Mouse (Mus musculus) lung, adult 2 months (tissue): Measurements from ENCODE around the gene Mfsd2b. TPM values are rescaled to one million over a fixed set of nuclear protein-coding genes. Genes with fewer than 3 reads are reported as not detected.

ENCODE experiments used
- DNase-seq: peaks from one replicate; pipeline ENCODE4 v3.0.0; 2022
- H3K4me1 ChIP-seq: fragments of 200-500 bp; 2 replicates; pipeline ENCODE4 v1.6.1; 2011; ENCODE audit warnings: low read length; ENCODE audit not compliant: control insufficient read depth, insufficient read depth
- H3K4me3 ChIP-seq: fragments of 200-500 bp; replicated peaks from 2 replicates; pipeline ENCODE3; 2011; ENCODE audit warnings: low read depth, mild to moderate bottlenecking, control low read depth, low read length; ENCODE audit errors: extremely low read depth
- CTCF ChIP-seq: fragments of 200-500 bp; IDR thresholded peaks from 2 replicates; pipeline ENCODE4 v1.5.1; 2011; ENCODE audit warnings: mild to moderate bottlenecking, low read length, control low read depth; ENCODE audit not compliant: insufficient read depth
- POLR2A ChIP-seq: fragments of 200-500 bp; IDR thresholded peaks from 2 replicates; pipeline ENCODE4 v1.6.1; 2011; ENCODE audit warnings: low read depth, mild to moderate bottlenecking, control low read depth, low read length, borderline replicate concordance; ENCODE audit errors: extremely low read depth
- WGBS: fragments of 180-500 bp; shearing (Covaris S2); methylation state at CpG from one replicate; pipeline ENCODE4 v1.1.7; 2018; 5-methylcytosine and 5-hydroxymethylcytosine counted together
- polyA plus RNA-seq: library from polyadenylated mRNA; depleted of rRNA; stranded (reverse); fragments of >200 nt; gene quantifications from 2 replicates; pipeline ENCODE4 v1.2.3, GENCODE M21; 2012; rRNA removed

Mfsd2b gene
- polyA plus RNA-seq, 1 experiment: 4.1 TPM

GRCm38 (mm10) chr12:4840010-4840409 lies 34.1 kb downstream of the Mfsd2b start:
- no peaks in the 10 kb centered on the region for H3K4me1 ChIP-seq
- DNase-seq: no peak
- 44% methylated on average over 6 of the region's 6 CpGs for WGBS
- TF ChIP-seq POLR2A (no peak), CTCF (no peak)
- no peak overlapping the region for H3K4me3 ChIP-seq

DNA sequence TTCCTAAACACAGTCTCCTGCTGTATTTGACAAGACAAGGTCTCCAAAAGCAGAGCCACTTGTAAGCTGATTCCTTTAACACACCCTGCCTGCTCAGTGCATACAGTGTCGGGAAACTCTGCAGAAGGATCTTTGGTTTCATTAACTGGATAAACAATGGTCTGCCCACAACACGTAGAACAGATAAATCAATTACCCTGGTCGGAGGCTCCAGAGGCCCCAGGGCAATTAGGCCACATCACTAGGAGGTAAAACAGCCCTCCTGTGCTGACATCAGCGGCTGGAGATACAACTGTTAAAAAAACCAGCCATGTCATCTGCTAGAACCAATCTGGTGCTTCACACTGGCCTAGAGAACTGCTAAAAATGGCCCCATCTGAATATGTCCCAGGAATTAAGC lies 37.2 kb downstream of the Mfsd2b start:
- DNase-seq: no peak
- no peak overlapping the region for H3K4me3 ChIP-seq
- WGBS: 46% methylated on average over 4 of the region's 4 CpGs
- no peaks in the 10 kb centered on the region for H3K4me1 ChIP-seq
- TF ChIP-seq POLR2A: no peak
- TF ChIP-seq CTCF: no peak

- 67% methylated on average over 3 of the region's 3 CpGs for WGBS
- Histone ChIP-seq H3K4me3 (no peak overlapping the region), H3K4me1 (no peaks in the 10 kb centered on the region)
- no peak for DNase-seq
- TF ChIP-seq POLR2A (no peak), CTCF (no peak)
Measured at GRCm38 (mm10) chr12:4827256-4827655, 46.9 kb downstream of the Mfsd2b start.

GRCm38 (mm10) chr12:4817361-4818101 lies 56.6 kb downstream of the Mfsd2b start, which contains the start of gene Sf3b6:
Sf3b6 (plus strand) TSS chr12:4817544.
- Histone ChIP-seq H3K4me3 (peak within 1 kb of the TSS; percentile 93), H3K4me1 (peaks cover 10% of the 10 kb centered on the region)
- peak; percentile 98 for DNase-seq
- under 1% methylated on average over 49 of the region's 49 CpGs for WGBS
- no peak for TF ChIP-seq CTCF
- TF ChIP-seq POLR2A: peak; percentile 93

- 7% methylated on average over 24 of the region's 24 CpGs for WGBS
- DNase-seq: no peak
- Histone ChIP-seq H3K4me1 (peaks cover 10% of the 10 kb centered on the region), H3K4me3 (peak overlapping the region; percentile 77)
- TF ChIP-seq POLR2A (no peak), CTCF (no peak)
Measured at GRCm38 (mm10) chr12:4816680-4817360, 57.3 kb downstream of the Mfsd2b start.

GRCm38 (mm10) chr12:4813636-4814035 lies 60.5 kb downstream of the Mfsd2b start:
- 71% methylated on average over 4 of the region's 4 CpGs for WGBS
- no peak for DNase-seq
- TF ChIP-seq POLR2A (no peak), CTCF (no peak)
- Histone ChIP-seq H3K4me3 (no peak overlapping the region), H3K4me1 (peaks cover 10% of the 10 kb centered on the region)

Other genes starting within 250 kb of the Mfsd2b start
- gene Fam228a, start 135.9 kb downstream of the Mfsd2b start, polyA plus RNA-seq: not detected in 2 replicates
- gene Pfn4, start 105.3 kb downstream of the Mfsd2b start, polyA plus RNA-seq: 0.08 and 0.10 TPM in 2 replicates
- gene Fam228b, start 105.1 kb downstream of the Mfsd2b start, polyA plus RNA-seq: 0.12 and 0.72 TPM in 2 replicates
- 33.4 and 60.8 TPM in 2 replicates for gene Sf3b6, start 56.8 kb downstream of the Mfsd2b start, polyA plus RNA-seq
- gene Fkbp1b, start 32.8 kb downstream of the Mfsd2b start, polyA plus RNA-seq: 11.3 and 14.4 TPM in 2 replicates
- gene Wdcp, start 31.1 kb downstream of the Mfsd2b start, polyA plus RNA-seq: 5.2 and 6.0 TPM in 2 replicates
- gene Ubxn2a, start 33.3 kb upstream of the Mfsd2b start, polyA plus RNA-seq: 5.9 and 6.3 TPM in 2 replicates
- gene Atad2b, start 43.0 kb upstream of the Mfsd2b start, polyA plus RNA-seq: 8.7 and 17.2 TPM in 2 replicates